Mouse (Mus musculus) liver, postnatal 0 days (tissue): ENCODE results near the gene Ercc2. TPM values are rescaled to one million over a fixed set of nuclear protein-coding genes. Genes with fewer than 3 reads are reported as not detected.
A peak's percentile ranks its signal among the peaks of the same experiment; 100 is the strongest.

Source experiments
- ATAC-seq: fragments of 200-750 bp; cut with Nextera tagmentation; 2 replicates; pipeline ENCODE4 v1.8.0; 2017; ENCODE audit warnings: mild to moderate bottlenecking, moderate library complexity
- DNase-seq: peaks from one replicate; pipeline ENCODE4 v3.0.0-alpha.2; 2016
- H3K27ac ChIP-seq: fragments of 300-500 bp; sonication (generic); 2 replicates; pipeline ENCODE4 v1.5.1; 2014; ENCODE audit warnings: antibody characterized with exemption, moderate library complexity, mild to moderate bottlenecking, low read depth
- H3K27me3 ChIP-seq: fragments of 300-500 bp; sonication (generic); 2 replicates; pipeline ENCODE4 v1.6.1; 2014; ENCODE audit warnings: low read length, control low read depth, mixed read lengths; ENCODE audit not compliant: insufficient read depth
- H3K36me3 ChIP-seq: fragments of 300-500 bp; sonication (generic); replicated peaks from 2 replicates; pipeline ENCODE4 v1.6.1; 2014; ENCODE audit warnings: mild to moderate bottlenecking, control low read depth, low read length, moderate library complexity, mixed read lengths; ENCODE audit not compliant: insufficient read depth
- H3K4me1 ChIP-seq: fragments of 300-500 bp; sonication (generic); 2 replicates; pipeline ENCODE4 v1.6.1; 2014; ENCODE audit warnings: antibody characterized with exemption, mild to moderate bottlenecking, control low read depth; ENCODE audit not compliant: insufficient read depth
- H3K4me2 ChIP-seq: fragments of 300-500 bp; sonication (generic); 2 replicates; pipeline ENCODE4 v1.6.1; 2014; ENCODE audit warnings: low read depth, mild to moderate bottlenecking, low read length, moderate library complexity, mixed read lengths
- H3K4me3 ChIP-seq: fragments of 300-500 bp; sonication (generic); 2 replicates; pipeline ENCODE4 v1.5.1; 2014; ENCODE audit warnings: low read depth, low read length
- H3K9ac ChIP-seq: fragments of 300-500 bp; sonication (generic); replicated peaks from 2 replicates; pipeline ENCODE4 v1.6.1; 2014; ENCODE audit warnings: mild to moderate bottlenecking, moderate library complexity
- H3K9me3 ChIP-seq: fragments of 300-500 bp; sonication (generic); 2 replicates; pipeline ENCODE4 v1.6.1; 2016; ENCODE audit warnings: mild to moderate bottlenecking, control low read depth, low read length, mixed read lengths
- CTCF ChIP-seq: sonication (generic); IDR thresholded peaks from 2 replicates; pipeline ENCODE4 v1.5.1; 2016; ENCODE audit warnings: antibody characterized with exemption, low read depth
- EP300 ChIP-seq: IDR thresholded peaks from 2 replicates; pipeline ENCODE4 v1.6.1; 2016; ENCODE audit warnings: antibody characterized with exemption, low read depth, mild to moderate bottlenecking
- WGBS: fragments of 180-500 bp; shearing (Covaris S2); extraction: QIAGEN DNeasy Blood & Tissue Kit; methylation state at CpG from one replicate; pipeline ENCODE4 v1.1.7; 2014; ENCODE audit not compliant: insufficient replicate concordance; 5-methylcytosine and 5-hydroxymethylcytosine counted together
- polyA plus RNA-seq: library from polyadenylated mRNA; unstranded; fragments of >200 nt; fragmentation: Nextera tagmentation; extraction: Ambion mirVana; gene quantifications from 2 replicates; pipeline ENCODE4 v1.2.1, GENCODE M21; 2015

The Ercc2 gene
- polyA plus RNA-seq, 1 experiment from 2014 or later = 3.8 TPM

DNA sequence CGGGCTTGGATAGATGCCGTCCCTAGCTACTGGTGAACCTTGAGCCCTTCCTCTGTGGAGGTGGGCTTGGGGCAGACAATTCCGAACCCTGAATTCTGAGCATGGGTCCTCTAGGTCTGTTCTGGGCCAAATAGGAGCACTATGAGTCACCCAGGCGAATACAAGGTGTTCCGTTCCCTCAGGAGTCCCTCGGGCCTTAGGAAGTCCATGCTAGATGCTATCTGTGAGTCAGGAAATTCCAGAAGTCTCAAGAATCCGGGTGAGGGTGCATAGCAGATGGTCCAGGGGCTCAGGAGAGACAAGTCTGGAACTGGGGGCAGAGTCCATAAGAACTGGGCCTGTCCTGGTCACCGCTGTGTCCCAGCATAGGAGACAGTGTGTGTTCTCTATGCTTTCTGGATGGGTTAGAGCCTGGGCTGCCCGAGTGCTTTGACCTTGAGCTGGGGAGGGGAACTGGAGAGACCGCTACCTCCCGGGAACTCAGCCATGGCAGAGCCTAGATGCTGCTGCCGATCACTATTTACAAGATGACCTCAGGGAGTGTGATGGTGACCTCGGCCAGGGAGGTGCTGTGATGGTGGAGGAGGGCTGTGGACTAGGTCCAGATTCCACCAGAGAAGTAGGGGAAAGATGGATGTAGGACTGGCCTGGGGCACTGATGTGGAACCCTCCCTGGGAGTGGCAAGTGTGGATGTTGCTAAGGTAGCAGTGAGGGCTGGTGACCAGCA, 32.5 kb upstream of the Ercc2 start:
- WGBS = 71% methylated on average over 13 of the region's 13 CpGs
- Histone ChIP-seq H3K27me3 (no peaks in the 10 kb centered on the region), H3K4me2 (no peak overlapping the region), H3K27ac (no peak overlapping the region), H3K4me1 (peaks cover 11% of the 10 kb centered on the region), H3K9me3 (no peaks in the 10 kb centered on the region), H3K4me3 (no peak overlapping the region), H3K9ac (no peak overlapping the region), H3K36me3 (peaks cover 7% of the 10 kb centered on the region)
- ATAC-seq (no peak), DNase-seq (no peak)
- no peak for TF ChIP-seq CTCF
- no peak for TF ChIP-seq EP300

- Histone ChIP-seq H3K4me3 (no peak overlapping the region), H3K9me3 (no peaks in the 10 kb centered on the region), H3K9ac (no peak overlapping the region), H3K36me3 (peaks cover 13% of the 10 kb centered on the region), H3K4me2 (no peak overlapping the region), H3K27ac (no peak overlapping the region), H3K27me3 (no peaks in the 10 kb centered on the region), H3K4me1 (peaks cover 7% of the 10 kb centered on the region)
- WGBS = 88% methylated on average over 8 of the region's 8 CpGs
- ATAC-seq = no peak
- no peak for DNase-seq
- TF ChIP-seq CTCF (no peak), EP300 (no peak)
Measured at GRCm38 (mm10) chr7:19350221-19350620, 31.6 kb upstream of the Ercc2 start.

GRCm38 (mm10) chr7:19354991-19355390, 26.8 kb upstream of the Ercc2 start:
- DNase-seq = no peak
- TF ChIP-seq CTCF = no peak
- TF ChIP-seq EP300 = no peak
- Histone ChIP-seq H3K4me2 (no peak overlapping the region), H3K4me1 (peaks cover 18% of the 10 kb centered on the region), H3K4me3 (no peak overlapping the region), H3K27me3 (no peaks in the 10 kb centered on the region), H3K9me3 (no peaks in the 10 kb centered on the region), H3K9ac (no peak overlapping the region), H3K36me3 (peaks cover 19% of the 10 kb centered on the region), H3K27ac (no peak overlapping the region)
- 88% methylated on average over 5 of the region's 5 CpGs for WGBS
- ATAC-seq = no peak

GRCm38 (mm10) chr7:19356311-19356710, 25.5 kb upstream of the Ercc2 start:
- TF ChIP-seq CTCF = no peak
- TF ChIP-seq EP300 = no peak
- Histone ChIP-seq H3K4me1 (peaks cover 31% of the 10 kb centered on the region), H3K27me3 (no peaks in the 10 kb centered on the region), H3K9me3 (no peaks in the 10 kb centered on the region), H3K27ac (no peak overlapping the region), H3K4me2 (no peak overlapping the region), H3K9ac (no peak overlapping the region), H3K36me3 (peaks cover 16% of the 10 kb centered on the region), H3K4me3 (no peak overlapping the region)
- WGBS = 70% methylated on average over 10 of the region's 10 CpGs
- ATAC-seq = no peak
- DNase-seq = no peak

DNA sequence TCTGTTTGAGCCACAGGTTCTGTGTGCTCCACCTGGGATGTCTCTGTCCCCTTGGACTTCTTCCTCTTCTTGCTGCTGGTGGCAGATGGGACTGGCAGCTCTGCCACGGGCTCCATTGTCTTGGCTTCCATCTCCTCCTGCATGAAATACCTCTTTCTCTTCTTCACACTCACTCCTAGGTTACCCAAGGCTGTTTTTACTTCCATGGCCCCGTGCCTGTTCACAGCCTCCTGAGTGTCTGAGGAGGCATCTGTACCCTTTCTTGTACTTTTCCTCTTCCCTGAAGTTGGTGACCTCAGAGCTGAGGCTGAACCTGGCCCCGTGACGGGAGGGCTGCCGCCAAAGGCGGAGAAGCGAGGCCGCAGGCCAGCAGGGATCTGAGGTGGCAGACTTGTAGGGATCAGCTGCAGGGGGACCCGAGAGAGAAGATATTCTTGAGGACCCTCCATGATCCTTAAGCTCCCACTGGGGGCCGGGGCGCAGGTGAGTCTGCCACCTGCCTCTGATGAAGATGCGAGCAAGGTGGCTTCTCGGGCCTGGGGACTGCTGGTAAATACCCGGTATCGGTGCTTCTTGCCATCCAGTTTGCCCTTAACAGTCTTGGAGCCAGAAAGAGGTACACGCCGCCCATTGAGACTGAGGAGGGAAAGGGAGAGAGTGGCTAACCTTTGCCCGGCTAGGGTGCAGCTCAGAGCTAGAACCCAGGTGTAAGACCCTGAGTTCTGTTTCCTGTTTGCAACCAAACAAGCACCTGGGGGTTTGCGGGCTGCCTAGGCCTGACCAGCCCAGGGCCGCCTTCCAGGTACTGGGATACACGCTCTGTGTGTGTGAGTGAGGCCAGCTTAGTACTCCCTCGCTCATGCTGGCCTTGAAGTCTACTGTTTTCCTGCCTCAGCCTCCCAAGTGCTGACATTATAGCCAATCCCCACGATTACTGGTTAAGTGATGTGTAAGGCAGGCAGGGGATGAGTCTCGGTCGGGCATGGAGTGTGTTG, 24.1 kb upstream of the Ercc2 start:
- TF ChIP-seq EP300 (no peak), CTCF (no peak)
- H3K4me1 ChIP-seq = peaks cover 45% of the 10 kb centered on the region

DNA sequence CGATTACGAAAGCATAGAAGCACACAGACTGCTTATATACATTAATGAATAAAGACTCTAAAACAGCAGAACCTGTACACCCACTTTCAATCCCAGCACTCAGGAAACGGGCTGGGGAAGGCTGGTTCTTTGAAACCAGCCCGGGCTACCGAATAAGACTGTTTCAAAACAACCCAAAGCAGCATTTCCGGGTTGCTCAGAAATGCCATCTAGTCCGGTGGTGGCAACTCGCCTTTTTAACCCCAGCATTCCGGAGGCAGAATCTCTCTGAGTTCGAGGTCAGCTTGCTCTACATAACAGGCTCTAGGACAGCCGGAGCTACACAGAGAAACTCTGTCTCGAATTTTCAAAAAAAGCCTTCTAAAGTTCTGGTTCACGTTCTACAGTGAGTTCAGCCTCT, 23.2 kb upstream of the Ercc2 start:
- peaks cover 46% of the 10 kb centered on the region for H3K4me1 ChIP-seq
- no peak for ATAC-seq
- DNase-seq = no peak
- H3K27me3 ChIP-seq = no peaks in the 10 kb centered on the region
- H3K9me3 ChIP-seq = no peaks in the 10 kb centered on the region
- peak overlapping the region; percentile 63 for H3K9ac ChIP-seq
- peaks cover 16% of the 10 kb centered on the region for H3K36me3 ChIP-seq
- peak overlapping the region; percentile 99 for H3K4me2 ChIP-seq
- no peak overlapping the region for H3K27ac ChIP-seq
- WGBS = 9% methylated on average over 13 of the region's 13 CpGs
- H3K4me3 ChIP-seq = peak overlapping the region; percentile 65
- TF ChIP-seq EP300 = no peak
- no peak for TF ChIP-seq CTCF

More for the DNA sequence above, 24.1 kb upstream of the Ercc2 start:
- Histone ChIP-seq H3K27ac (no peak overlapping the region), H3K9ac (peak overlapping the region; percentile 63; the same call in 1 of the 2 replicates), H3K27me3 (no peaks in the 10 kb centered on the region), H3K4me2 (peak overlapping the region; percentile 99; the same call in 1 of the 2 replicates), H3K4me3 (no peak overlapping the region), H3K36me3 (peaks cover 16% of the 10 kb centered on the region), H3K9me3 (no peaks in the 10 kb centered on the region)
- WGBS = 84% methylated on average over 25 of the region's 25 CpGs
- ATAC-seq (no peak), DNase-seq (no peak)
